Mouse (Mus musculus) adrenal gland, postnatal 4 days (tissue): ENCODE measurements around the gene Neurod2. TPM values are rescaled to one million over a fixed set of nuclear protein-coding genes. Genes with fewer than 3 reads are reported as not detected.

ENCODE experiments used
- total RNA-seq, 2 experiments: library from RNA; stranded (reverse); gene quantifications; 2 replicates each; pipeline ENCODE4 v1.2.3; 2021

Gene Neurod2
- total RNA-seq, 2 experiments from 2014 or later, result 0.34 TPM; not detected in 1

Other genes starting within 250 kb of the Neurod2 start
- 10 to 100 TPM; 45.0 to 45.6 TPM for gene Fbxl20, start 179.2 kb downstream of the Neurod2 start, total RNA-seq
- 10 to 100 TPM; 60.9 to 62.4 TPM for gene Med1, start 136.4 kb downstream of the Neurod2 start, total RNA-seq
- gene Cdk12, start 126.6 kb downstream of the Neurod2 start, total RNA-seq, result 10 to 100 TPM; 50.8 to 53.8 TPM
- 1 to 10 TPM; 1.3 to 1.9 TPM for gene Ppp1r1b, start 18.8 kb upstream of the Neurod2 start, total RNA-seq
- 10 to 100 TPM; 30.3 to 30.9 TPM for gene Stard3, start 28.7 kb upstream of the Neurod2 start, total RNA-seq
- 10 to 100 TPM in 1 of 2 experiments, 1 to 10 TPM in 1; 8.6 to 16.7 TPM for gene Tcap, start 54.2 kb upstream of the Neurod2 start, total RNA-seq
- gene Pnmt, start 56.8 kb upstream of the Neurod2 start, total RNA-seq, result 100 to 1,000 TPM; 686 to 903 TPM
- 10 to 100 TPM in 1 of 2 experiments, 1 to 10 TPM in 1; 9.7 to 11.0 TPM for gene Pgap3, start 70.8 kb upstream of the Neurod2 start, total RNA-seq
- gene Erbb2, start 82.8 kb upstream of the Neurod2 start, total RNA-seq, result 10 to 100 TPM; 10.8 to 19.4 TPM
- gene Mien1, start 109.3 kb upstream of the Neurod2 start, total RNA-seq, result 10 to 100 TPM; 53.5 to 55.3 TPM
- 10 to 100 TPM in 1 of 2 experiments, 1 to 10 TPM in 1; 5.9 to 10.3 TPM for gene Grb7, start 116.7 kb upstream of the Neurod2 start, total RNA-seq
- 1 to 10 TPM in 1 of 2 experiments, under 1 TPM in 1; 0.36 to 1.4 TPM for gene Ikzf3, start 216.4 kb upstream of the Neurod2 start, total RNA-seq
- gene Zpbp2, start 221.4 kb upstream of the Neurod2 start, total RNA-seq, result under 1 TPM in 1 of 2 experiments, not detected in 1; 0.45 TPM